Mouse (Mus musculus): ENCODE data around the gene Abca2.

The Abca2 gene

DNA sequence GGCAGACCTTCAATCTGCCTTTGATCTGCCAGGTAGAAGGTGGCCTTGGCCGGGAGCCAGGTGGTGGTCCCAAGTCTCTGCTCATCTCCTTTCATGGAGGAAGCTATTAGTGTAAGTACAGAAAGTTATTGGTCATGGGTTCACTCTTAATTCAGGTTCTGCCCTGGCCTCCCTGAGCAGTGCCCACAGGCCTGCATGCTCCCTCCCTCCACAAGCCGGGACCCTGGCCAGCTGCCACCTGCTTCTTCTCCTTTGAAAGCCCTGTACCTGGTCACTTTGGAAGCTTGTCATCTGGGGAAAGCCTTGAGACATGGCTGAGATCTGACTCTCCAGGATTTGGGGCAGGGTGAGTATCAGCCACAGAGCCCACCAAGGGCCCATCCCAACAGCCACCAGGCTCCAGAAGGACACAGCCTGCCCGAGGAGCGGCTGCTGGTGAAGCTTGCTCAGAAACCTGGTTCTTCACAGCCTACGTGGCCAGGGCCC is 65.0 kb downstream of the Abca2 start, which contains the start of gene Lcn12:
Gene Lcn12 (minus strand): TSS at position 436 of the 486 bp plus-strand sequence.
- DNase-seq (ENCODE audit: low read depth, low spot score) = no peak

DNA sequence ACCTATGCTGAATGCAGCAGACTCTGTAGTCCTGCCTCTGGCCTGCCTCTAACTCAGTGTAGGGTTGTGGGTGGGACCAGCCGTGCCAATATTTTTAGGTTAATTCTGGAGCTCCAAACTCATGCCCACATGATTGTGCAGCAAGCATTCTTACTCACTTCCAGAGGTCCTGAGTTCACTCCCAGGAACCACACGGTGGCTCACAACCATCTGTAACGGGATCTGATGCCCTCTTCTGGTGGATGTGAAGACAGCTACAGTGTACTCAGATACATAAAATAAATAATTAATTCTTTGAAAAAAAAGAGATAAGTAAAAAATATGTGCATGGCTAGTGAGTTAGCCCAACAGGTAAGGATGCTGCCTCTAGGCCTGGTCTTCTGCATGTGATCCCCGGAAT is 68.0 kb downstream of the Abca2 start:
- DNase-seq (ENCODE audit: low read depth, low spot score) = peak; percentile 63
